Mouse (Mus musculus) limb, embryonic 14.5 days (tissue): ENCODE results near the gene Rplp2. TPM values are rescaled to one million over a fixed set of nuclear protein-coding genes. Genes with fewer than 3 reads are reported as not detected.

Experiments
- ATAC-seq: fragments of 200-750 bp; cut with Nextera tagmentation; 2 replicates; pipeline ENCODE4 v1.8.0; 2017; ENCODE audit warnings: low read depth, moderate number of reproducible peaks, moderate TSS enrichment; ENCODE audit not compliant: low FRiP score
- DNase-seq: peaks from one replicate; pipeline ENCODE4 v3.0.0-alpha.2; 2015; ENCODE audit warnings: low spot score
- H3K27ac ChIP-seq: fragments of 300-500 bp; sonication (generic); replicated peaks from 2 replicates; pipeline ENCODE4 v1.5.1; 2014; ENCODE audit warnings: low read depth, mild to moderate bottlenecking, low read length, moderate library complexity, mixed read lengths
- H3K27me3 ChIP-seq: fragments of 300-500 bp; sonication (generic); 2 replicates; pipeline ENCODE4 v1.6.1; 2014; ENCODE audit warnings: low read length, mixed read lengths; ENCODE audit not compliant: control insufficient read depth, insufficient read depth
- H3K36me3 ChIP-seq: fragments of 300-500 bp; sonication (generic); 2 replicates; pipeline ENCODE4 v1.6.1; 2014; ENCODE audit warnings: mild to moderate bottlenecking, low read length, moderate library complexity, mixed read lengths; ENCODE audit not compliant: control insufficient read depth, insufficient read depth
- H3K4me1 ChIP-seq: fragments of 300-500 bp; sonication (generic); 2 replicates; pipeline ENCODE4 v1.6.1; 2014; ENCODE audit warnings: antibody characterized with exemption, low read length, mixed read lengths; ENCODE audit not compliant: control insufficient read depth, insufficient read depth
- H3K4me2 ChIP-seq: fragments of 300-500 bp; sonication (generic); replicated peaks from 2 replicates; pipeline ENCODE4 v1.6.1; 2014; ENCODE audit warnings: low read depth, mild to moderate bottlenecking, low read length, moderate library complexity; ENCODE audit not compliant: severe bottlenecking
- H3K4me3 ChIP-seq: fragments of 300-500 bp; sonication (generic); replicated peaks from 2 replicates; pipeline ENCODE4 v1.5.1; 2014; ENCODE audit warnings: low read length
- H3K9ac ChIP-seq: fragments of 300-500 bp; sonication (generic); 2 replicates; pipeline ENCODE4 v1.6.1; 2014; ENCODE audit warnings: mild to moderate bottlenecking, low read depth, low read length, moderate library complexity; ENCODE audit not compliant: severe bottlenecking
- H3K9me3 ChIP-seq: fragments of 300-500 bp; sonication (generic); 2 replicates; pipeline ENCODE4 v1.6.1; 2016; ENCODE audit warnings: low read length; ENCODE audit not compliant: control insufficient read depth
- POLR2A ChIP-seq: fragments of 200-500 bp; IDR thresholded peaks from 2 replicates; pipeline ENCODE4 v1.8.0; 2012; ENCODE audit warnings: inconsistent platforms, mild to moderate bottlenecking, moderate library complexity, borderline replicate concordance; ENCODE audit not compliant: insufficient read depth, insufficient read length; ENCODE audit errors: extremely low read depth
- WGBS: fragments of 180-500 bp; shearing (Covaris S2); extraction: QIAGEN DNeasy Blood & Tissue Kit; methylation state at CpG from one replicate; pipeline ENCODE4 v1.1.7; 2014; 5-methylcytosine and 5-hydroxymethylcytosine counted together
- polyA plus RNA-seq, 2 experiments: library from polyadenylated mRNA; depleted of rRNA in 1 of 2; stranded (reverse) in 1 of 2; unstranded in 1 of 2; fragments of >200 nt; fragmentation: Nextera tagmentation in 1 of 2; extraction: Ambion mirVana in 1 of 2; gene quantifications; 2 replicates each; pipeline versions ENCODE4 v1.2.1 to v1.2.3; 2012 to 2014

The Rplp2 gene
- polyA plus RNA-seq, 2 experiments, result 1,364 to 1,375 TPM

DNA sequence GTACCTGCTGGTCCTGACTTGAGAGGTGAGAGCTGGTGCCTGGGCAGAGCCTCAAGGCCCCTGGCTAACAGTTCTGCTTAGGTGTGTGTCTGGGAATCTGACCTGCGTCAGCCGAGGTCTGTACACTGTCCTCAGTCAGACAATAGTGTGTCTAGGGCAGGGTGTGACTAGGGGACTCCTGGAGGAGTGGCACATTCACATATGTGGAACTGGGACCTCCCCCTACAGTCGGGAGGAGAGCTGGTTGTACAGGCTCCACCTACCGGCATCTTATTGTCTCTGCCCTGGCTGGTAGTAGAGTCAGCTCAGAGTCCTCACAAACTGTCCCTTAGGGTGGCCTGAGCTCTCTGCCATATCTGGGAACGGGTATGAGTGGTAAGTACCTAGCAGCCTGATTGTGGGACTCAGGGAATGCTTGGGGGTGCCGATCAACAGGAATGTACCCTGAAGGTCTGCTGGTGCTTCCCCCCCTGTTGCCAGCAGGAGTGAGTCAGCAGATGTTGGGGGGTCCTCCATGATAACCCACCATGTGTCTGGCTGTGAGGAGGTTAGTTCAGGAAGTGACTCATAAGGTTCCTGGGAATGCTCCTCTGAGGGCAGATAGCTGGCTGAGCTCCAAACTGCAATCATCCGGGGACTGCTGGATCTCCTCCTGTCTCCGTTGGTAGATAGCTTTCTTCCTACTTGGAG lies 21.5 kb downstream of the Rplp2 start:
- Histone ChIP-seq H3K36me3 (peaks cover 38% of the 10 kb centered on the region), H3K4me1 (peaks cover 44% of the 10 kb centered on the region), H3K4me3 (peak overlapping the region; percentile 65), H3K27me3 (peaks cover 15% of the 10 kb centered on the region), H3K9me3 (no peaks in the 10 kb centered on the region), H3K27ac (peak overlapping the region; percentile 72; the same call in 1 of the 2 replicates), H3K9ac (peak overlapping the region; percentile 70), H3K4me2 (peak overlapping the region; percentile 84)
- ATAC-seq (peak; percentile 56; the same call in 1 of the 2 replicates), DNase-seq (peak; percentile 81)
- WGBS, result 9% methylated on average over 8 of the region's 8 CpGs
- no peak for TF ChIP-seq POLR2A

DNA sequence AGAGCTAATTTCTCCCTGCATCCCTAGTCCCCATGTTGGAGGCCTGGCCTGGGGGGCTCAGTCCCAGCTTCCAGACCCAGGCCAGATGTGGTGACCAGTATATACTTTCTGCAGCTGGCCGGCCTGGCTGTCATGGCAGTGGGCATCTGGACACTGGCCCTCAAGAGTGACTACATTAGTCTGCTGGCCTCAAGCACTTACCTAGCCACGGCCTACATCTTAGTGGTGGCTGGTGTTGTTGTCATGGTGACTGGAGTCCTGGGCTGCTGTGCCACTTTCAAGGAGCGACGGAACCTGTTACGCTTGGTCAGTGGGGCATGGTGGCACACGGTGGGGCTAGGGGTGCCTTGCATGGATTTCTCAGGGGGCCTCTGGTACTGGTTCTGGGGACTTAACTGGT lies 22.2 kb downstream of the Rplp2 start:
- Histone ChIP-seq H3K36me3 (peaks cover 38% of the 10 kb centered on the region), H3K9me3 (no peaks in the 10 kb centered on the region), H3K4me3 (peak overlapping the region; percentile 65), H3K27me3 (peaks cover 8% of the 10 kb centered on the region), H3K27ac (no peak overlapping the region), H3K4me1 (peaks cover 51% of the 10 kb centered on the region), H3K9ac (peak overlapping the region; percentile 70; the same call in 1 of the 2 replicates), H3K4me2 (peak overlapping the region; percentile 84)
- ATAC-seq, result no peak
- DNase-seq, result no peak
- 80% methylated on average over 6 of the region's 6 CpGs for WGBS
- no peak for TF ChIP-seq POLR2A

DNA sequence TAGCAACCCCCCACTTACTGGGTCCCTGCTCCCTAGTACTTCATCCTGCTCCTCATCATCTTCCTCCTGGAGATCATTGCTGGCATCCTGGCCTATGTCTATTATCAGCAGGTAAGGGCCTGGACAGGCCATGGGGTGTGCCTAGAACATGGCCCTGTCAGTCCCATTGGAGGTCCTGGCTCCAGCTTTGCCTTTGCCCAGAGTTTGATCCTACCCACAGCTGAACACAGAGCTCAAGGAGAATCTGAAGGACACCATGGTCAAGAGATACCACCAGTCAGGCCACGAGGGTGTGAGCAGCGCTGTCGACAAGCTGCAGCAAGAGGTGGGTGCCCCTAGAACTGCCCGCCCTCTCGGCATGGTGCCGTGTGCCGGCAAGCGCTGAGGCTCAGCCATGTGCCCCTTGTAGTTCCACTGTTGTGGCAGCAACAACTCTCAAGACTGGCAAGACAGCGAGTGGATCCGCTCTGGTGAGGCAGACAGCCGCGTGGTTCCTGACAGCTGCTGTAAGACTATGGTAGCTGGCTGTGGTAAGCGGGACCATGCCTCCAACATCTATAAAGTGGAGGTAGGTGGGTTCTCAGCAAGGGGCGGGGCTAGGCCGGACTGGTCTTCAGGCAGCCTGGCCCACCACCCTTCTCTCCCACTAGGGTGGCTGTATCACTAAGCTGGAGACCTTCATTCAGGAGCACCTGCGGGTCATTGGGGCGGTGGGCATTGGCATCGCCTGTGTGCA lies 22.9 kb downstream of the Rplp2 start:
- Histone ChIP-seq H3K27me3 (peaks cover 1% of the 10 kb centered on the region; the same call in 1 of the 2 replicates), H3K4me2 (no peak overlapping the region), H3K4me3 (no peak overlapping the region), H3K36me3 (peaks cover 38% of the 10 kb centered on the region), H3K27ac (no peak overlapping the region), H3K9me3 (no peaks in the 10 kb centered on the region), H3K4me1 (peaks cover 46% of the 10 kb centered on the region), H3K9ac (no peak overlapping the region)
- WGBS, result 88% methylated on average over 18 of the region's 18 CpGs
- no peak for ATAC-seq
- no peak for TF ChIP-seq POLR2A
- DNase-seq, result no peak

DNA sequence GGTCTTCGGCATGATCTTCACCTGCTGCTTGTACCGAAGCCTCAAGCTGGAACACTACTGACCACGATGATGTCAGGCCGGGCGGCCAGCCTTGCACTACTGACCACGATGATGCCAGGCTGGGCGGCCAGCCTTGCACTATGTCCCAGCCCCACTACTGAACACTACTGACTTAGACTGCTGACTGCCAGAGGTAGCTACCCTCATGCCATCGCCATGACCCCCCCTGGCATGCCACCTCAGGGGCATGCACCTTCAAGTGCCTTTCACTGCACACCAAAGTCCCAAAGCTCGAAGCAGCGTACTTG lies 23.4 kb downstream of the Rplp2 start:
- no peak for TF ChIP-seq POLR2A
- peaks cover 38% of the 10 kb centered on the region for H3K36me3 ChIP-seq
- WGBS, result 98% methylated on average over 10 of the region's 10 CpGs
- ATAC-seq (no peak), DNase-seq (no peak)
- no peak overlapping the region for H3K4me2 ChIP-seq
- no peak overlapping the region for H3K9ac ChIP-seq
- peaks cover 41% of the 10 kb centered on the region for H3K4me1 ChIP-seq
- H3K4me3 ChIP-seq, result no peak overlapping the region
- H3K27me3 ChIP-seq, result no peaks in the 10 kb centered on the region
- no peaks in the 10 kb centered on the region for H3K9me3 ChIP-seq
- H3K27ac ChIP-seq, result no peak overlapping the region

DNA sequence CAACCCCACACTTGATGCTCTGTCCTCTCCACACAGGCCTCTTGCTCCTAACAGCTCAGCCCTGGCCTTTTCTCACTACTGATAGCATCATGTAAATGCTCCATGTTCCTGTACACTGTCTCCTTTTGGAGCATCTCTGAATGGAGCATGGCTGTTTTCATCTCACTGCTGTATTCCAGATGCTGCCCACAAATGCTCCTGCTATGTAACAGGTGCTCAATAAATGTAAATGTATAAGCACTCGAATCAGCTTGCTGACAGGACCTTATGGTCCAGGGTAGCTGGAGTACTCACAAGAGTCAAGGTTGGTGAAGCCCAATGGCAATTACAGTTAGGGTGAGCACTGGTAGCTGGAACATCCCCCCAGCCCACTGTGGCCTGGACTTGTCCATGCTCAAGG lies 24.1 kb downstream of the Rplp2 start:
- H3K27me3 ChIP-seq, result no peaks in the 10 kb centered on the region
- no peak overlapping the region for H3K4me3 ChIP-seq
- no peaks in the 10 kb centered on the region for H3K9me3 ChIP-seq
- TF ChIP-seq POLR2A, result no peak
- no peak overlapping the region for H3K9ac ChIP-seq
- ATAC-seq (no peak), DNase-seq (no peak)
- H3K4me2 ChIP-seq, result no peak overlapping the region
- no peak overlapping the region for H3K27ac ChIP-seq
- H3K4me1 ChIP-seq, result peaks cover 42% of the 10 kb centered on the region
- WGBS, result 77% methylated on average over 1 of the region's 1 CpGs
- peaks cover 38% of the 10 kb centered on the region for H3K36me3 ChIP-seq
